Mouse (Mus musculus): ENCODE measurements around the gene 3110021N24Rik. TPM values are rescaled to one million over a fixed set of nuclear protein-coding genes. Genes with fewer than 3 reads are reported as not detected.
"Not testable (repeated sequence)": the region's sequence is repeated elsewhere in the genome, so short reads cannot be mapped to it uniquely, and the experiment has no call there.

The 3110021N24Rik gene
- polyA plus RNA-seq (2015; fragmentation: Nextera tagmentation; extraction: Ambion mirVana): 1.5 and 1.6 TPM in 2 replicates

DNA sequence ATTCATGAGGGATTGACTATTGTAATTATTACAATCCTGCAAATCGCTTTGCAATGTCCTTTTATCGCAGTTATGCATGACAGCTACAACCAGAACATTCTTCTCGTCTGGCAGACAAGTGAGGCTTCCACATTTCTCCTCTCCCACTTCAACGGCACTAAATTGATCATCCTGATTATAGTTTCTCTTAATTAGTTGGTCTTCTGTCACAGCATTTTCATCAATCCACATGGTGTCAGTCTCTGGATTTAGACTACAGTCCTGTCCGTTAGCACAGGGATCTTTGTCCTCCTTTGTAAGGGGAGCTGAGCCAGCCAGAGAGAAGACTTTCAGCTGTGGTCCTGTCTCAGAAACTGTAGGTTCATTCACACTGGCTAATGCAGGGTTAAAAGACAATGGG, at the start of gene 3110021N24Rik:
3110021N24Rik (plus strand) TSS at position 301 of the 400 bp plus-strand sequence.
- Histone ChIP-seq H3K36me3 (ENCODE audit: insufficient read depth, low read length) (peaks cover 10% of the 10 kb centered on the region; the same call in 1 of the 2 replicates), H3K9me3 (ENCODE audit: low read length) (no peaks in the 10 kb centered on the region), H3K4me2 (replicated peaks; ENCODE audit: low read depth, low read length) (no peak within 1 kb of the TSS), H3K27me3 (replicated peaks; ENCODE audit: insufficient read depth, low read length) (no peaks in the 10 kb centered on the region), H3K27ac (ENCODE audit: low read length) (no peak within 1 kb of the TSS), H3K4me1 (ENCODE audit: insufficient read depth, low read depth, low read length) (no peaks in the 10 kb centered on the region), H3K4me3 (ENCODE audit: low read depth, low read length) (no peak within 1 kb of the TSS), H3K9ac (replicated peaks; ENCODE audit: low read depth) (no peak within 1 kb of the TSS)
- ATAC-seq (no peak), DNase-seq (ENCODE audit: low spot score) (no peak)
- no peak for TF ChIP-seq CTCF (IDR thresholded peaks at IDR 0.05)
- TF ChIP-seq EP300 (IDR thresholded peaks at IDR 0.05): no peak
- 86% methylated on average over 5 of the region's 5 CpGs for WGBS

DNA sequence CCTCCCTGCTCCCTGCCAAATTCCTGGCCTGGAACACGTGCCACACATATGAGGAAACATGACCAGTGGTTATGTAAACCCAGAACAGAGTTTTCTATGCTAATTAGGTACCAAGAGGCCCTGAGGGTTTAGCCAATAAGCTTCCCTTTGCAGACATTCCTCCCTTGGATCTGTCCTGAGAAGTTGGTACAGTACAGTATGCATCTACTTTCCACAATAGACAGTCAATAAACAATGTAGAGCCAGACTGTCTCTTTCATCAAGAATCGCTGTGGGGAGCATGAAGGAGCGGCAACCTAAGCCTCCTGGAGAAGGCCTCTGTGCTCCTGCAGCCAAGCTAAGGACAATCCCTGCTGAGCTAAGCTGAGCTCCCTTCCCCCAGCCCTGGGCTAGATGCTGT, 33.3 kb upstream of the 3110021N24Rik start:
- Histone ChIP-seq H3K36me3 (ENCODE audit: insufficient read depth, low read length) (peaks cover 9% of the 10 kb centered on the region; the same call in 1 of the 2 replicates), H3K9ac (replicated peaks; ENCODE audit: low read depth) (no peak overlapping the region), H3K4me3 (ENCODE audit: low read depth, low read length) (no peak overlapping the region), H3K27me3 (replicated peaks; ENCODE audit: insufficient read depth, low read length) (no peaks in the 10 kb centered on the region), H3K9me3 (ENCODE audit: low read length) (no peaks in the 10 kb centered on the region), H3K27ac (ENCODE audit: low read length) (no peak overlapping the region), H3K4me2 (replicated peaks; ENCODE audit: low read depth, low read length) (no peak overlapping the region), H3K4me1 (ENCODE audit: insufficient read depth, low read depth, low read length) (no peaks in the 10 kb centered on the region)
- ATAC-seq (no peak), DNase-seq (ENCODE audit: low spot score) (no peak)
- TF ChIP-seq EP300 (IDR thresholded peaks at IDR 0.05) (no peak), CTCF (IDR thresholded peaks at IDR 0.05) (no peak)
- 65% methylated on average over 3 of the region's 3 CpGs for WGBS

- not testable (repeated sequence) for H3K4me1 ChIP-seq (ENCODE audit: insufficient read depth, low read depth, low read length); H3K27ac ChIP-seq (ENCODE audit: low read length); ATAC-seq; H3K4me2 ChIP-seq (replicated peaks; ENCODE audit: low read depth, low read length); DNase-seq (ENCODE audit: low spot score); H3K36me3 ChIP-seq (ENCODE audit: insufficient read depth, low read length); H3K9ac ChIP-seq (replicated peaks; ENCODE audit: low read depth); H3K4me3 ChIP-seq (ENCODE audit: low read depth, low read length); H3K9me3 ChIP-seq (ENCODE audit: low read length); H3K27me3 ChIP-seq (replicated peaks; ENCODE audit: insufficient read depth, low read length)
- 89% methylated on average over 4 of the region's 7 CpGs for WGBS
Measured at GRCm38 (mm10) chr4:108687098-108687497, 32.4 kb upstream of the 3110021N24Rik start.

GRCm38 (mm10) chr4:108690479-108690878, 29.0 kb upstream of the 3110021N24Rik start:
- no peak overlapping the region for H3K9ac ChIP-seq (replicated peaks; ENCODE audit: low read depth)
- no peaks in the 10 kb centered on the region for H3K4me1 ChIP-seq (ENCODE audit: insufficient read depth, low read depth, low read length)
- no peak overlapping the region for H3K4me2 ChIP-seq (replicated peaks; ENCODE audit: low read depth, low read length)
- ATAC-seq: no peak
- no peaks in the 10 kb centered on the region for H3K27me3 ChIP-seq (replicated peaks; ENCODE audit: insufficient read depth, low read length)
- H3K9me3 ChIP-seq (ENCODE audit: low read length): no peaks in the 10 kb centered on the region
- H3K27ac ChIP-seq (ENCODE audit: low read length): no peak overlapping the region
- DNase-seq (ENCODE audit: low spot score): no peak
- WGBS: 97% methylated on average over 3 of the region's 3 CpGs
- H3K36me3 ChIP-seq (ENCODE audit: insufficient read depth, low read length): peaks cover 5% of the 10 kb centered on the region; the same call in 1 of the 2 replicates
- no peak for TF ChIP-seq EP300 (IDR thresholded peaks at IDR 0.05)
- no peak for TF ChIP-seq CTCF (IDR thresholded peaks at IDR 0.05)
- H3K4me3 ChIP-seq (ENCODE audit: low read depth, low read length): no peak overlapping the region

DNA sequence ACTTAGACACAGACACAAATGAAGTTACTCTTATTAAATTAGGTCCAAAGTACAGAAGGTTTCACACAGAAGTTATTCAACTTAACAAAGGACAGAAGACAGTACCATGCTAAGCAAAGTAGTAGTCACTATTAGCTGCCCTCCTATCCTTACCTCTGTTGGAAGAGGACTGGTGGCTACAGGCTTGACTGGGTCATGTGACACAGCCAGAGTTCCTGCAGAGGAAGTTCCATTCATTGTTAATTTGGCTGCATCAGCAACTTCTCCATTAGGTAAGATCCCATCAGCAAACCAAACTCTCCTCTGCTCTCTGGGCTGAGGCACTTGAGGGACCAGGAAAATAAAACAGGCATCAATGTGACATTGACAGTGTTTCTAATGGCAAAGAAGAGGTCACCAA, 28.0 kb upstream of the 3110021N24Rik start:
- no peak overlapping the region for H3K4me3 ChIP-seq (ENCODE audit: low read depth, low read length)
- H3K9ac ChIP-seq (replicated peaks; ENCODE audit: low read depth): no peak overlapping the region
- H3K4me1 ChIP-seq (ENCODE audit: insufficient read depth, low read depth, low read length): no peaks in the 10 kb centered on the region
- ATAC-seq (no peak), DNase-seq (ENCODE audit: low spot score) (no peak)
- H3K4me2 ChIP-seq (replicated peaks; ENCODE audit: low read depth, low read length): no peak overlapping the region
- TF ChIP-seq CTCF (IDR thresholded peaks at IDR 0.05) (no peak), EP300 (IDR thresholded peaks at IDR 0.05) (no peak)
- peaks cover 5% of the 10 kb centered on the region; the same call in 1 of the 2 replicates for H3K36me3 ChIP-seq (ENCODE audit: insufficient read depth, low read length)
- H3K9me3 ChIP-seq (ENCODE audit: low read length): no peaks in the 10 kb centered on the region
- no peaks in the 10 kb centered on the region for H3K27me3 ChIP-seq (replicated peaks; ENCODE audit: insufficient read depth, low read length)
- H3K27ac ChIP-seq (ENCODE audit: low read length): no peak overlapping the region

DNA sequence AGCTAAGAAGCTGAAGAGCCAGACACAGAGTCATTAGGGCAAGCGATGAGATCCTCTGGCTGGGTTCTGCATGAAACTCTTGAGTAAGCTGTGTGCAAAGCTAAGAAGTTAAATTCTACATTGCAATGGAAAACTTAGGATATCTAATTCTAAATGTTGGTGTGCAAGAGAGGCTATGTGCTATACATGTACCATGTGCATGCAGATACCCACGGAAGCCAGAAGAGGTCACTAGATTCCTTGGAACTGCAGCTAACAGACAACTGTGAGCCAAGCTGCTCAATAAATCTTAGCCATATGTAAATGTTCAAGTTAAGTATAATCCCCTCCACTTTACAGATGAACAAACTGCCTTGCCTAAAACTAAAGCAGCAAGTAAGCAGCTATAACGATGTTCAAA, 22.5 kb upstream of the 3110021N24Rik start:
- peak; percentile 50 for ATAC-seq
- no peaks in the 10 kb centered on the region for H3K36me3 ChIP-seq (ENCODE audit: insufficient read depth, low read length)
- no peaks in the 10 kb centered on the region for H3K4me1 ChIP-seq (ENCODE audit: insufficient read depth, low read depth, low read length)
- H3K4me3 ChIP-seq (ENCODE audit: low read depth, low read length): no peak overlapping the region
- H3K27me3 ChIP-seq (replicated peaks; ENCODE audit: insufficient read depth, low read length): no peaks in the 10 kb centered on the region
- H3K4me2 ChIP-seq (replicated peaks; ENCODE audit: low read depth, low read length): no peak overlapping the region
- no peaks in the 10 kb centered on the region for H3K9me3 ChIP-seq (ENCODE audit: low read length)
- H3K9ac ChIP-seq (replicated peaks; ENCODE audit: low read depth): no peak overlapping the region
- no peak overlapping the region for H3K27ac ChIP-seq (ENCODE audit: low read length)
- no peak for TF ChIP-seq EP300 (IDR thresholded peaks at IDR 0.05)
- peak; percentile 81 for TF ChIP-seq CTCF (IDR thresholded peaks at IDR 0.05)
- WGBS: 47% methylated on average over 3 of the region's 3 CpGs
- peak; percentile 76 for DNase-seq (ENCODE audit: low spot score)

DNA sequence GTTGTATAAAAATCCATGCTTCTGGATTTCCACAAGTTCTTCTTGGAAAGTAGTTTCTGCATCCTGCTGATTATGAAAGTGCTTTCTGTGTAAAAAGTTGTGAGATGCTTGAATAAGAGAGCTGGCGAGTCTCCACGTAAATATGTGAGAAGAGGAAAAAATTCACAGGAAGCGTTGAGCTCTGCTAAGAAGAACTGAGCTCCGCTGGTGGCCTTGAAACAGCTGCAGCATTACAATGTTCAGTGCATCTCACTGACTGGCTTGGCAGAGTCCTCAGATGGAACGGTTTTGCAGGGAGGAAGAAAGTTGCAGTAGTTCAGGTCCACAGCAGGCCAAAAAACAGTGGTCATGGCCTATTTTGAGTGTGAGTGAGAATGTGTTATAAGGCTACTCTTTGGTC, 11.2 kb upstream of the 3110021N24Rik start:
- DNase-seq (ENCODE audit: low spot score): peak; percentile 78
- no peaks in the 10 kb centered on the region for H3K36me3 ChIP-seq (ENCODE audit: insufficient read depth, low read length)
- 44% methylated on average over 5 of the region's 5 CpGs for WGBS
- H3K4me1 ChIP-seq (ENCODE audit: insufficient read depth, low read depth, low read length): no peaks in the 10 kb centered on the region
- H3K27me3 ChIP-seq (replicated peaks; ENCODE audit: insufficient read depth, low read length): no peaks in the 10 kb centered on the region
- H3K9ac ChIP-seq (replicated peaks; ENCODE audit: low read depth): no peak overlapping the region
- H3K4me2 ChIP-seq (replicated peaks; ENCODE audit: low read depth, low read length): no peak overlapping the region
- ATAC-seq: 0 out of 2 replicates have a peak, but pooled peaks have one; percentile 26
- TF ChIP-seq CTCF (IDR thresholded peaks at IDR 0.05) (no peak), EP300 (IDR thresholded peaks at IDR 0.05) (no peak)
- no peak overlapping the region for H3K27ac ChIP-seq (ENCODE audit: low read length)
- H3K9me3 ChIP-seq (ENCODE audit: low read length): no peaks in the 10 kb centered on the region
- H3K4me3 ChIP-seq (ENCODE audit: low read depth, low read length): no peak overlapping the region
